Mouse (Mus musculus) activated CD4-positive, CD25-positive, alpha-beta regulatory T cell (primary cell): ENCODE data around the gene Gm10306. TPM values are rescaled to one million over a fixed set of nuclear protein-coding genes. Genes with fewer than 3 reads are reported as not detected.

Experiments used
- polyA plus RNA-seq, 2 experiments: library from polyadenylated mRNA; unstranded; fragments of 100-300 nt; shearing (Covaris generic); gene quantifications; one replicate each; pipeline ENCODE4 v1.2.1; 2017

Gm10306 gene
- polyA plus RNA-seq: not detected

GRCm38 (mm10) chr4:94556265-94557054 is at the start of gene Gm10306, which contains the start of gene Caap1:
Gm10306 (plus strand) TSS chr4:94556546.
Caap1 (minus strand) TSS chr4:94556796.

GRCm38 (mm10) chr4:94603031-94603629 is 46.8 kb downstream of the Gm10306 start, which contains the start of gene Plaa:
Plaa (minus strand) TSS chr4:94603244.

Other genes starting within 250 kb of the Gm10306 start
- gene Caap1, start 250 bp downstream of the Gm10306 start, polyA plus RNA-seq: 10 to 100 TPM; 21.3 to 28.4 TPM
- gene Plaa, start 46.7 kb downstream of the Gm10306 start, polyA plus RNA-seq: 10 to 100 TPM; 71.3 to 96.8 TPM
- 1 to 10 TPM; 2.5 to 2.6 TPM for gene Ift74, start 57.9 kb downstream of the Gm10306 start, polyA plus RNA-seq
- not detected for gene Lrrc19, start 93.6 kb downstream of the Gm10306 start, polyA plus RNA-seq
- gene Tek, start 182.7 kb downstream of the Gm10306 start, polyA plus RNA-seq: under 1 TPM in 1 of 2 experiments, not detected in 1; 0.04 TPM